Mouse (Mus musculus) testis, postnatal 10 days (tissue): ENCODE data around the gene Msx2.

Source experiments
- DNase-seq: peaks from one replicate; pipeline ENCODE4 v3.0.0; 2021; ENCODE audit warnings: low spot score

Gene Msx2

GRCm38 (mm10) chr13:53465191-53465820 is 7.6 kb downstream of the Msx2 start:
- DNase-seq: no peak

GRCm38 (mm10) chr13:53464441-53465001 is 8.4 kb downstream of the Msx2 start:
- DNase-seq: no peak

- DNase-seq: no peak
Observed at GRCm38 (mm10) chr13:53463946-53464345, 8.9 kb downstream of the Msx2 start.

GRCm38 (mm10) chr13:53463037-53463436 is 9.8 kb downstream of the Msx2 start:
- no peak for DNase-seq

- no peak for DNase-seq
Observed at GRCm38 (mm10) chr13:53462649-53462970, 10.3 kb downstream of the Msx2 start.

GRCm38 (mm10) chr13:53461855-53462648 is 10.8 kb downstream of the Msx2 start:
- peak; percentile 64 for DNase-seq

GRCm38 (mm10) chr13:53461346-53461745 is 11.5 kb downstream of the Msx2 start:
- no peak for DNase-seq

GRCm38 (mm10) chr13:53458766-53459165 is 14.1 kb downstream of the Msx2 start:
- DNase-seq: no peak

- DNase-seq: no peak
Observed at GRCm38 (mm10) chr13:53454794-53455672, 17.8 kb downstream of the Msx2 start.

GRCm38 (mm10) chr13:53453927-53454326 is 18.9 kb downstream of the Msx2 start:
- no peak for DNase-seq

- DNase-seq: peak; percentile 54
Observed at GRCm38 (mm10) chr13:53447609-53448008, 25.3 kb downstream of the Msx2 start.

- DNase-seq: peak; percentile 80
Observed at GRCm38 (mm10) chr13:53443602-53444001, 29.3 kb downstream of the Msx2 start.

GRCm38 (mm10) chr13:53442168-53442980 is 30.5 kb downstream of the Msx2 start:
- peak; percentile 65 for DNase-seq

- no peak for DNase-seq
Observed at GRCm38 (mm10) chr13:53441307-53442028, 31.4 kb downstream of the Msx2 start.

- no peak for DNase-seq
Observed at GRCm38 (mm10) chr13:53439957-53440356, 32.9 kb downstream of the Msx2 start.

GRCm38 (mm10) chr13:53426507-53426906 is 46.4 kb downstream of the Msx2 start:
- peak; percentile 89 for DNase-seq

GRCm38 (mm10) chr13:53421189-53421588 is 51.7 kb downstream of the Msx2 start:
- DNase-seq: no peak

- no peak for DNase-seq
Observed at GRCm38 (mm10) chr13:53420741-53421140, 52.1 kb downstream of the Msx2 start.

- no peak for DNase-seq
Observed at GRCm38 (mm10) chr13:53419681-53420080, 53.2 kb downstream of the Msx2 start.

- DNase-seq: no peak
Observed at GRCm38 (mm10) chr13:53417701-53418100, 55.2 kb downstream of the Msx2 start.
